Comparison of ENCODE assay signal across 20 mouse cellular contexts in the genomic region with DNA sequence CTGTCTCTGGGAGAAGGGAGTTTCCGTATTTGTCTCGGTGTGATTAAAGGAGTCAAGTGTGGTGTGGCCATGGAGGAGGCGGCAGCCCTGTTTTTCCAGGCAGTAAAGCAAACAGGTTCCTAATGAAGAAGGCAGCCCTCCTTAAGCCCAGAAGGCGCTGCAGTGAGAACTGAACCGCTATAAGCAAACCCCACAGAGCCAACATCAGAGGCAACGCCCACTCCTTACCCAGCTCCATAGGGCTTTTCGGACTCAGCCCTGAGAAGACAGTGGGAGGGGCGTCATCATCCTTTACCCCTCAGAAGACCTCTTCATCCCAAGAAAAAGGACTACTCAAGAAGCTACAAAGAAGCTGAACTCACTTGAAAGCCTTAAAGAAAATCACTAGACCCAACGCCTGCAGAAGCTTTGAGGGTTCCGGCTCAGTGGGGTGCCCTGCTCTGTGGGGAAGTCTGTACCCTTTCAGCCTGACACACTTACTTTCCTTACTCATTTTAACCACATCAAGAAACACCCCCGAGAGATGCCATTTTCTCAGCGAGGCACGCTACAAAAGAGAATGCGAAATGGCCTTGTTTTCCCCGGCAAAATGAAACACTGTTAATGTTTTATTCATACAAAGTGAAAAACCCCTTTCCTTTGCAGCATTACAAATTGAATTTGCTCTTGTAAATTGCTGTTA.
A peak's percentile ranks its signal among the peaks of the same experiment; 100 is the strongest.
DNase-seq lines count a peak whose midpoint lies in the region; ATAC-seq and TF ChIP-seq lines count a peak whose summit lies in the region.
"Had no signal": no experiment of that assay in that cellular context is flagged by ENCODE, and none has a peak within 500 bp of the region (broad histone marks: within the 10 kb centered on the region; RNA-seq: fewer than 3 reads in every experiment).

No protein-coding gene starts in this region.

- DNase-seq in embryonic facial prominence, embryonic 10.5 days (ENCODE audit: low spot score), result no peak
- no peak for DNase-seq in kidney, adult 9 months
- peak; percentile 60 for DNase-seq in midbrain, embryonic 14.5 days
- DNase-seq in thymus, postnatal 36 days, result peak; percentile 15 to 34
- DNase-seq in testis, postnatal 14 days (ENCODE audit: low spot score), result no peak
- DNase-seq in heart, adult 2 months, result no peak
- DNase-seq: cerebellum, adult 18-20 months; heart, postnatal 36 days; layer of hippocampus, postnatal 36 days; lung, embryonic 14.5 days; lung, postnatal 4 days; right cerebral cortex, postnatal 14 days had no signal

- no peak for TF ChIP-seq POLR2A in heart, adult 2 months (IDR thresholded peaks at IDR 0.05; ENCODE audit: insufficient read depth, low read depth, low read length)

- H3K4me2 ChIP-seq in embryonic facial prominence, embryonic 13.5 days, result 0 out of 2 replicates have a peak overlapping the region, but pooled peaks have one; percentile 14
- no peak overlapping the region for H3K4me2 ChIP-seq in kidney, embryonic 16.5 days (replicated peaks; ENCODE audit: low read depth, low read length)
- H3K4me2 ChIP-seq in midbrain, embryonic 14.5 days (ENCODE audit: low read length), result no peak overlapping the region
- H3K4me2 ChIP-seq: heart, embryonic 12.5 days; liver, embryonic 12.5 days; lung, embryonic 14.5 days; midbrain, embryonic 12.5 days had no signal

- H3K27me3 ChIP-seq in embryonic facial prominence, embryonic 13.5 days, result no peaks in the 10 kb centered on the region; the same call in 1 of the 2 replicates
- no peaks in the 10 kb centered on the region for H3K27me3 ChIP-seq in embryonic facial prominence, embryonic 10.5 days (replicated peaks; ENCODE audit: low read depth, poor library complexity, severe bottlenecking)
- H3K27me3 ChIP-seq in kidney, embryonic 16.5 days (ENCODE audit: insufficient read depth, low read length), result no peaks in the 10 kb centered on the region
- no peaks in the 10 kb centered on the region for H3K27me3 ChIP-seq in midbrain, embryonic 14.5 days (ENCODE audit: control insufficient read depth, insufficient read depth, low read length)
- H3K27me3 ChIP-seq in heart, adult 2 months (ENCODE audit: control insufficient read depth, insufficient read depth, low read length), result no peaks in the 10 kb centered on the region
- H3K27me3 ChIP-seq: heart, embryonic 12.5 days; liver, embryonic 12.5 days; midbrain, embryonic 12.5 days had no signal

- 52% methylated on average over 15 of the region's 15 CpGs for WGBS in embryonic facial prominence, embryonic 13.5 days
- WGBS in embryonic facial prominence, embryonic 10.5 days, result 72% methylated on average over 15 of the region's 15 CpGs
- WGBS in kidney, embryonic 16.5 days, result 55% methylated on average over 15 of the region's 15 CpGs
- WGBS in midbrain, embryonic 14.5 days, result 23% methylated on average over 15 of the region's 15 CpGs
- 91% methylated on average over 15 of the region's 15 CpGs for WGBS in heart, adult 2 months

- peaks cover 39% of the 10 kb centered on the region for H3K4me1 ChIP-seq in embryonic facial prominence, embryonic 13.5 days
- H3K4me1 ChIP-seq in embryonic facial prominence, embryonic 10.5 days, result peaks cover 16% of the 10 kb centered on the region
- H3K4me1 ChIP-seq in kidney, embryonic 16.5 days (ENCODE audit: insufficient read depth, low read length), result peaks cover 14% of the 10 kb centered on the region
- H3K4me1 ChIP-seq in midbrain, embryonic 14.5 days (ENCODE audit: control insufficient read depth, insufficient read depth, low read length), result peaks cover 25% of the 10 kb centered on the region
- 0 out of 2 replicates have a peak, but pooled peaks cover 4% of the 10 kb centered on the region for H3K4me1 ChIP-seq in heart, adult 2 months (ENCODE audit: control insufficient read depth, insufficient read depth, low read length)
- H3K4me1 ChIP-seq: liver, embryonic 12.5 days had no signal

- H3K9ac ChIP-seq in embryonic facial prominence, embryonic 13.5 days, result no peak overlapping the region
- no peak overlapping the region for H3K9ac ChIP-seq in kidney, embryonic 16.5 days (replicated peaks; ENCODE audit: low read length)
- H3K9ac ChIP-seq in midbrain, embryonic 14.5 days (replicated peaks; ENCODE audit: low read length), result no peak overlapping the region
- H3K9ac ChIP-seq in heart, adult 2 months (ENCODE audit: low read depth, low read length), result no peak overlapping the region
- H3K9ac ChIP-seq: heart, embryonic 12.5 days; liver, embryonic 12.5 days; lung, embryonic 14.5 days; midbrain, embryonic 12.5 days had no signal

- no peak for TF ChIP-seq CTCF in heart, adult 2 months (IDR thresholded peaks at IDR 0.05)

- H3K79me2 ChIP-seq in heart, adult 2 months (replicated peaks; ENCODE audit: control insufficient read depth, insufficient read depth, low read length), result no peaks in the 10 kb centered on the region

- H3K4me3 ChIP-seq in embryonic facial prominence, embryonic 13.5 days, result no peak overlapping the region
- H3K4me3 ChIP-seq in embryonic facial prominence, embryonic 10.5 days, result no peak overlapping the region
- no peak overlapping the region for H3K4me3 ChIP-seq in kidney, embryonic 16.5 days (ENCODE audit: low read length)
- H3K4me3 ChIP-seq in midbrain, embryonic 14.5 days (replicated peaks; ENCODE audit: low read depth, low read length), result no peak overlapping the region
- H3K4me3 ChIP-seq in heart, adult 2 months, result no peak overlapping the region
- H3K4me3 ChIP-seq: heart, embryonic 12.5 days; liver, embryonic 12.5 days; midbrain, embryonic 12.5 days had no signal

- H3K36me3 ChIP-seq in embryonic facial prominence, embryonic 13.5 days, result peaks cover 26% of the 10 kb centered on the region
- H3K36me3 ChIP-seq in embryonic facial prominence, embryonic 10.5 days (replicated peaks), result peaks cover 10% of the 10 kb centered on the region
- peaks cover 12% of the 10 kb centered on the region; the same call in 1 of the 2 replicates for H3K36me3 ChIP-seq in kidney, embryonic 16.5 days (ENCODE audit: insufficient read depth, low read length)
- H3K36me3 ChIP-seq in midbrain, embryonic 14.5 days (ENCODE audit: control insufficient read depth, insufficient read depth, low read length), result 0 out of 2 replicates have a peak, but pooled peaks cover 11% of the 10 kb centered on the region
- peaks cover 4% of the 10 kb centered on the region; the same call in 1 of the 2 replicates for H3K36me3 ChIP-seq in heart, adult 2 months (ENCODE audit: control insufficient read depth, insufficient read depth, low read length)
- H3K36me3 ChIP-seq: liver, embryonic 12.5 days had no signal

- TF ChIP-seq EP300 in heart, adult 2 months (IDR thresholded peaks at IDR 0.05; ENCODE audit: insufficient read depth, low read depth, low read length), result no peak

- peak overlapping the region; percentile 57; the same call in 1 of the 2 replicates for H3K27ac ChIP-seq in embryonic facial prominence, embryonic 13.5 days
- no peak overlapping the region; the same call in 1 of the 2 replicates for H3K27ac ChIP-seq in embryonic facial prominence, embryonic 10.5 days (replicated peaks)
- H3K27ac ChIP-seq in kidney, embryonic 16.5 days (ENCODE audit: low read length), result no peak overlapping the region
- H3K27ac ChIP-seq in midbrain, embryonic 14.5 days (replicated peaks; ENCODE audit: low read depth, low read length), result peak overlapping the region; percentile 69
- H3K27ac ChIP-seq in heart, adult 2 months, result no peak overlapping the region
- H3K27ac ChIP-seq: kidney, postnatal 0 days; liver, embryonic 12.5 days; stomach, postnatal 0 days had no signal

- no peaks in the 10 kb centered on the region for H3K9me3 ChIP-seq in embryonic facial prominence, embryonic 13.5 days
- H3K9me3 ChIP-seq in embryonic facial prominence, embryonic 10.5 days, result no peaks in the 10 kb centered on the region
- no peaks in the 10 kb centered on the region for H3K9me3 ChIP-seq in kidney, embryonic 16.5 days (ENCODE audit: low read length)
- H3K9me3 ChIP-seq in midbrain, embryonic 14.5 days (ENCODE audit: control insufficient read depth, low read length), result no peaks in the 10 kb centered on the region
- H3K9me3 ChIP-seq: liver, embryonic 12.5 days; midbrain, embryonic 12.5 days had no signal

- ATAC-seq in embryonic facial prominence, embryonic 13.5 days (ENCODE audit: insufficient number of reproducible peaks, insufficient read depth, low FRiP score, low TSS enrichment, low read depth), result no peak
- ATAC-seq in kidney, embryonic 16.5 days (ENCODE audit: low FRiP score, low TSS enrichment), result peak; percentile 57; the same call in 1 of the 2 replicates
- no peak for ATAC-seq in midbrain, embryonic 14.5 days (ENCODE audit: low FRiP score, low TSS enrichment)
- ATAC-seq: intestine, embryonic 16.5 days; liver, embryonic 12.5 days had no signal

- intact Hi-C loops in heart, adult 2 months (cut with DNase I), result no loop called here

Comparison
In these comparisons a context has a peak if more than half of its experiments do, and no peak if none do; other contexts are left out.
1. H3K27ac ChIP-seq: peak in embryonic facial prominence, embryonic 13.5 days (single experiment) and midbrain, embryonic 14.5 days (single experiment); none in embryonic facial prominence, embryonic 10.5 days (single experiment), kidney, embryonic 16.5 days (single experiment) and heart, adult 2 months (single experiment).
2. DNase-seq: peak in midbrain, embryonic 14.5 days (single experiment) and thymus, postnatal 36 days (2 of 2); none in embryonic facial prominence, embryonic 10.5 days (single experiment), kidney, adult 9 months (single experiment), testis, postnatal 14 days (single experiment) and heart, adult 2 months (0 of 2).